Mouse (Mus musculus) forebrain, embryonic 12.5 days (tissue): ENCODE measurements around the gene Lrrc25. TPM values are rescaled to one million over a fixed set of nuclear protein-coding genes. Genes with fewer than 3 reads are reported as not detected.

ENCODE experiments used
- ATAC-seq: fragments of 200-750 bp; cut with Nextera tagmentation; 2 replicates; pipeline ENCODE4 v1.8.0; 2017; ENCODE audit warnings: moderate TSS enrichment; ENCODE audit not compliant: low FRiP score
- H3K27ac ChIP-seq: fragments of 300-500 bp; sonication (generic); 2 replicates; pipeline ENCODE4 v1.5.1; 2016; ENCODE audit warnings: mild to moderate bottlenecking
- H3K27me3 ChIP-seq: fragments of 300-500 bp; sonication (generic); 2 replicates; pipeline ENCODE4 v1.6.1; 2016; ENCODE audit warnings: mild to moderate bottlenecking
- H3K36me3 ChIP-seq: fragments of 300-500 bp; sonication (generic); replicated peaks from 2 replicates; pipeline ENCODE4 v1.6.1; 2016; ENCODE audit warnings: mild to moderate bottlenecking
- H3K4me1 ChIP-seq: fragments of 300-500 bp; sonication (generic); 2 replicates; pipeline ENCODE4 v1.6.1; 2016
- H3K4me2 ChIP-seq: fragments of 300-500 bp; sonication (generic); 2 replicates; pipeline ENCODE4 v1.6.1; 2016; ENCODE audit warnings: mild to moderate bottlenecking, moderate library complexity
- H3K4me3 ChIP-seq: fragments of 300-500 bp; sonication (generic); replicated peaks from 2 replicates; pipeline ENCODE4 v1.5.1; 2016; ENCODE audit warnings: mild to moderate bottlenecking
- H3K9ac ChIP-seq: fragments of 300-500 bp; sonication (generic); 2 replicates; pipeline ENCODE4 v1.6.1; 2016; ENCODE audit warnings: mild to moderate bottlenecking
- H3K9me3 ChIP-seq: fragments of 300-500 bp; sonication (generic); 2 replicates; pipeline ENCODE4 v1.6.1; 2016
- WGBS: fragments of 180-500 bp; shearing (Covaris S2); methylation state at CpG from one replicate; pipeline ENCODE4 v1.1.7; 2016; 5-methylcytosine and 5-hydroxymethylcytosine counted together
- polyA plus RNA-seq: library from polyadenylated mRNA; unstranded; fragments of >200 nt; fragmentation: Nextera tagmentation; extraction: Ambion mirVana; gene quantifications from 2 replicates; pipeline ENCODE4 v1.2.1, GENCODE M21; 2016

The Lrrc25 gene
- polyA plus RNA-seq, 1 experiment from 2014 or later, result 0.45 TPM

- peak; percentile 81 for ATAC-seq
- Histone ChIP-seq H3K4me1 (peaks cover 52% of the 10 kb centered on the region), H3K9me3 (no peaks in the 10 kb centered on the region), H3K27me3 (peaks cover 22% of the 10 kb centered on the region), H3K9ac (peak within 1 kb of the TSS; percentile 64), H3K4me2 (peak within 1 kb of the TSS; percentile 99), H3K36me3 (peaks cover 49% of the 10 kb centered on the region), H3K4me3 (peak within 1 kb of the TSS; percentile 62), H3K27ac (peak within 1 kb of the TSS; percentile 78)
- under 1% methylated on average over 39 of the region's 40 CpGs for WGBS
Measured at GRCm38 (mm10) chr8:70593961-70594609, 21.9 kb upstream of the Lrrc25 start, which contains the start of gene Isyna1. Isyna1 (plus strand) TSS chr8:70594373.

- H3K4me2 ChIP-seq, result peak overlapping the region; percentile 99
- WGBS, result 10% methylated on average over 82 of the region's 82 CpGs
- H3K4me1 ChIP-seq, result peaks cover 61% of the 10 kb centered on the region
- ATAC-seq, result peak; percentile 20
- H3K9me3 ChIP-seq, result no peaks in the 10 kb centered on the region
- H3K9ac ChIP-seq, result peak overlapping the region; percentile 64
- H3K36me3 ChIP-seq, result peaks cover 42% of the 10 kb centered on the region
- peak overlapping the region; percentile 62 for H3K4me3 ChIP-seq
- H3K27me3 ChIP-seq, result peaks cover 25% of the 10 kb centered on the region
- peak overlapping the region; percentile 78 for H3K27ac ChIP-seq
Measured at GRCm38 (mm10) chr8:70594621-70595564, 21.1 kb upstream of the Lrrc25 start.

GRCm38 (mm10) chr8:70595811-70596210 lies 20.1 kb upstream of the Lrrc25 start:
- H3K36me3 ChIP-seq, result peaks cover 32% of the 10 kb centered on the region
- peaks cover 70% of the 10 kb centered on the region for H3K4me1 ChIP-seq
- WGBS, result 95% methylated on average over 12 of the region's 12 CpGs
- no peak overlapping the region for H3K4me3 ChIP-seq
- ATAC-seq, result no peak
- H3K27me3 ChIP-seq, result peaks cover 25% of the 10 kb centered on the region
- H3K9ac ChIP-seq, result no peak overlapping the region
- H3K4me2 ChIP-seq, result no peak overlapping the region
- no peak overlapping the region for H3K27ac ChIP-seq
- no peaks in the 10 kb centered on the region for H3K9me3 ChIP-seq

- ATAC-seq, result no peak
- Histone ChIP-seq H3K4me3 (no peak overlapping the region), H3K36me3 (peaks cover 31% of the 10 kb centered on the region), H3K9me3 (no peaks in the 10 kb centered on the region), H3K27ac (no peak overlapping the region), H3K9ac (no peak overlapping the region), H3K4me1 (peaks cover 74% of the 10 kb centered on the region), H3K4me2 (no peak overlapping the region), H3K27me3 (peaks cover 25% of the 10 kb centered on the region)
- 96% methylated on average over 18 of the region's 18 CpGs for WGBS
Measured at GRCm38 (mm10) chr8:70596216-70596615, 19.7 kb upstream of the Lrrc25 start.

- H3K9me3 ChIP-seq, result no peaks in the 10 kb centered on the region
- ATAC-seq, result no peak
- no peak overlapping the region for H3K9ac ChIP-seq
- H3K4me1 ChIP-seq, result peaks cover 81% of the 10 kb centered on the region
- H3K27me3 ChIP-seq, result peaks cover 25% of the 10 kb centered on the region
- 0 out of 2 replicates have a peak overlapping the region, but pooled peaks have one; percentile 5 for H3K4me3 ChIP-seq
- peaks cover 27% of the 10 kb centered on the region for H3K36me3 ChIP-seq
- H3K4me2 ChIP-seq, result peak overlapping the region; percentile 86
- WGBS, result 81% methylated on average over 17 of the region's 17 CpGs
- no peak overlapping the region for H3K27ac ChIP-seq
Measured at GRCm38 (mm10) chr8:70596775-70597416, 19.1 kb upstream of the Lrrc25 start.

GRCm38 (mm10) chr8:70597417-70598272 lies 18.3 kb upstream of the Lrrc25 start:
- Histone ChIP-seq H3K27ac (peak overlapping the region; percentile 51), H3K9ac (peak overlapping the region; percentile 78), H3K27me3 (peaks cover 25% of the 10 kb centered on the region), H3K9me3 (no peaks in the 10 kb centered on the region), H3K36me3 (peaks cover 25% of the 10 kb centered on the region), H3K4me1 (peaks cover 84% of the 10 kb centered on the region), H3K4me3 (peak overlapping the region; percentile 51), H3K4me2 (peak overlapping the region; percentile 86)
- 4% methylated on average over 64 of the region's 68 CpGs for WGBS
- no peak for ATAC-seq

- Histone ChIP-seq H3K27ac (peak overlapping the region; percentile 51; the same call in 1 of the 2 replicates), H3K27me3 (peaks cover 25% of the 10 kb centered on the region), H3K9ac (peak overlapping the region; percentile 78), H3K4me1 (peaks cover 83% of the 10 kb centered on the region), H3K4me2 (peak overlapping the region; percentile 86), H3K36me3 (peaks cover 27% of the 10 kb centered on the region), H3K9me3 (no peaks in the 10 kb centered on the region), H3K4me3 (peak overlapping the region; percentile 51)
- peak; percentile 47 for ATAC-seq
- WGBS, result under 1% methylated on average over 29 of the region's 29 CpGs
Measured at GRCm38 (mm10) chr8:70598283-70598682, 17.7 kb upstream of the Lrrc25 start.

- Histone ChIP-seq H3K9ac (peak overlapping the region; percentile 78), H3K4me3 (peak overlapping the region; percentile 51), H3K27ac (peak overlapping the region; percentile 63; the same call in 1 of the 2 replicates), H3K27me3 (peaks cover 25% of the 10 kb centered on the region), H3K4me1 (peaks cover 78% of the 10 kb centered on the region), H3K9me3 (no peaks in the 10 kb centered on the region), H3K36me3 (peaks cover 27% of the 10 kb centered on the region), H3K4me2 (peak overlapping the region; percentile 86)
- ATAC-seq, result 0 out of 2 replicates have a peak, but pooled peaks have one; percentile 3
- WGBS, result 13% methylated on average over 10 of the region's 10 CpGs
Measured at GRCm38 (mm10) chr8:70598722-70599121, 17.2 kb upstream of the Lrrc25 start.

GRCm38 (mm10) chr8:70599507-70600290 lies 16.3 kb upstream of the Lrrc25 start:
- Histone ChIP-seq H3K4me3 (no peak overlapping the region), H3K9ac (0 out of 2 replicates have a peak overlapping the region, but pooled peaks have one; percentile 78)
- WGBS, result 81% methylated on average over 12 of the region's 12 CpGs

GRCm38 (mm10) chr8:70600473-70601270 lies 15.3 kb upstream of the Lrrc25 start:
- peaks cover 76% of the 10 kb centered on the region for H3K4me1 ChIP-seq
- peak; percentile 16 for ATAC-seq
- WGBS, result 17% methylated on average over 10 of the region's 10 CpGs

More at GRCm38 (mm10) chr8:70599507-70600290, 16.3 kb upstream of the Lrrc25 start:
- peaks cover 78% of the 10 kb centered on the region for H3K4me1 ChIP-seq
- H3K36me3 ChIP-seq, result peaks cover 27% of the 10 kb centered on the region
- ATAC-seq, result no peak
- no peak overlapping the region for H3K4me2 ChIP-seq
- H3K9me3 ChIP-seq, result no peaks in the 10 kb centered on the region
- peaks cover 25% of the 10 kb centered on the region for H3K27me3 ChIP-seq
- H3K27ac ChIP-seq, result peak overlapping the region; percentile 94

More at GRCm38 (mm10) chr8:70600473-70601270, 15.3 kb upstream of the Lrrc25 start:
- Histone ChIP-seq H3K27ac (peak overlapping the region; percentile 94), H3K4me3 (peak overlapping the region; percentile 23), H3K9me3 (no peaks in the 10 kb centered on the region), H3K36me3 (peaks cover 26% of the 10 kb centered on the region), H3K27me3 (peaks cover 25% of the 10 kb centered on the region), H3K4me2 (peak overlapping the region; percentile 53), H3K9ac (peak overlapping the region; percentile 17; the same call in 1 of the 2 replicates)
